Mouse (Mus musculus) thymus, adult 2 months (tissue): ENCODE data around the gene Aurka.

ENCODE experiments used
- CTCF ChIP-seq: fragments of 200-500 bp; IDR thresholded peaks from 2 replicates; pipeline ENCODE4 v1.5.1; 2012; ENCODE audit warnings: mild to moderate bottlenecking, control low read depth, low read length, moderate library complexity, borderline replicate concordance; ENCODE audit not compliant: control insufficient read depth, poor library complexity, insufficient read depth; ENCODE audit errors: extremely low read depth
- POLR2A ChIP-seq: fragments of 200-500 bp; IDR thresholded peaks from 2 replicates; pipeline ENCODE4 v1.6.1; 2012; ENCODE audit warnings: mild to moderate bottlenecking, low read length, control low read depth, moderate library complexity; ENCODE audit not compliant: control insufficient read depth, poor library complexity, insufficient read depth; ENCODE audit errors: extremely low read depth

DNA sequence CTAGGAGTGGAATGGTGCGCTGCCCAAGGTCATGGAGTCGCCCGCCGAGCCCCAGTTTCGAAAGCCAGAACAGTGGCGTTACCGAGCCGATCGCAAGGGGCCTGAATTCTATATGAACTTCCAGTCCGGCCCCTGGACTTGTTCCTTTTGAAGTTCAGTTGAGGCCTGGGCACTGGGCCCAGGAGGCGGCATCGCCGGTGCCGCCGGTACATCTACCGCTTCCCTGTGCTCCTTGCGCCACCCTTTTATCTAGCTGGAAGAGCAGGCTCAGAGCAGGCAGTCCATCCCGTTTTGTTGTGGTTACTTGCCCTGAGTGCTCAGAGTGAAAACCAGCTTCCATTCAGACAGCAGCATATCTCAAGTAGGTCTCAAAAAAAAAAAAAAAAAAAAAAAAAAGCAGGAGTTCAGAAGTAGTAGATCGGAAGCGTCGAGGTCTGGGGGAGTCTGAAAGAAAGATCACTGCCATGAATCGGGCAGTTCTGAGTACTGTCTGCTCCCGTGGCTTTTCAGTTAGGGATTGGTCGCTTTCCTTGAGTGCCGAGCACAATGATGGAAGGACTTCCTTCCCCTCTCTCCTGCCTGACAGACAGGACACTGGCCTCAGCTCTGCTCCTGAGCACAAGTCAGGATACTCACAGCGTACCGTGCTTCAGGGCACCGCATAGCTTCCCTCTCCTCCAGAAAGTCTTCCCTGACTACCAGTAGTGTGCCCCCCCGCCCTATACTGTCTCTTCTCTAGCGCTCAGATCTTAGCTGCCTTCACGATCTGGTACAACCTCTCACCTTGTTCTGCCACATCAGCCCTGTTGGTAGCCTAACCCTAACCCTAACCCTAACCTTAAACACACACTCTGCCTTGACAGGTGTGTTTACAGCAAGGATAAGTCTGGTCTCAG lies 24.1 kb downstream of the Aurka start:
- TF ChIP-seq CTCF: no peak
- TF ChIP-seq POLR2A: no peak
